In the genomic region with DNA sequence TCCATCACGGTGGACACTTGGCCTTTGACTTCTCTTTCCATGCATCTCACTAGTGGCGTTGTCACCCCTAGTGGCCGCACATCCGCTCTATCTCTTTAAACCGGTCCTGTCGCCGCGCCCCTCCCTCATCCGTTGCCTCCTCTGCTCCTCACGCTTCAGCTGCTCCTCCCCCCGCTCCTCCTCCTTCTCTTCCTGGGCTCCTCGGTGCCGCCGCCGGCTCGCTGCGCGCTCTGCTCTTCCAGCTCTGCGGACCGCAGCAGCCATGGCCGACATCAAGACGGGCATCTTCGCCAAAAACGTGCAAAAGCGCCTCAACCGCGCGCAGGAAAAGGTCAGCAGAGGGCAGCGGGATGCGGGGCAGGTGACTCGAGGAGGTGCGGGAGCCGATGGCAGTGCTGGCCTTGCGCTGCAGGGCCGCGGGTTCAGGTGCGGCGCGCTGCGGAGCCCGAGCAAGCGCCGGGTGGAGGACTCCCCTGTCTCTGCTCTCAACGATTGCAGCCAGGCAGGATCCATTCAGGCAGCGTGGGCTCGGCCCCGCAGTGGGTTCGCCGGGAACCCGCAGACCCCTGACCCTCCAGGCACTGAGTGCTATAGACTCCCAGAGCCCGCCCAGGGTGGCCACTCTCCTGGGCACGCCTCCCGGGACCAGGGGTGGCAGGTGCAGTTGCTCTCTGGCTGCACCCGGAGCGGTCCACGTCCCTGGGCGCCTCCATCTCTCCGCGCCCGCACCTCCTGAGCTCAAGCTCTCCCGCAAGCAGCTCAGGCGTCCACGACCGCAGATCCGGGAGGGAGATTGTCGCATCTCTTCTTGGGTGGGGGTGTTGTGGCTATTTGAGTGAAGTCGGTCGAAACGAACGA, we compare ENCODE assay signal across 8 mouse cellular contexts. TPM values are rescaled to one million over a fixed set of nuclear protein-coding genes. Genes with fewer than 3 reads are reported as not detected.
DNase-seq lines count a peak whose midpoint lies in the region; ATAC-seq lines count a peak whose summit lies in the region.

A gene (plus strand): TSS at position 35 of the 858 bp plus-strand sequence.

- no peak within 1 kb of the TSS for H3K27ac ChIP-seq in intestine, embryonic 14.5 days (ENCODE audit: low read depth)

- ATAC-seq in intestine, embryonic 14.5 days (replicated peaks; ENCODE audit: low FRiP score, low TSS enrichment, low read depth), result peak; percentile 90

- DNase-seq in adrenal gland, adult 18-20 months (ENCODE audit: low spot score in 2 of 2), result peak; percentile 47 to 60
- DNase-seq in embryo, embryonic 10.5 days (ENCODE audit: low spot score), result peak; percentile 88
- peak; percentile 16 to 18 for DNase-seq in gastrocnemius, postnatal 36 days
- DNase-seq in intestine, embryonic 14.5 days (ENCODE audit: low spot score), result peak; percentile 75
- peak; percentile 74 to 91 for DNase-seq in left cerebral cortex, adult 8-10 months (ENCODE audit: low spot score in 2 of 2)
- peak; percentile 74 for DNase-seq in lung, postnatal 36 days
- peak; percentile 93 for DNase-seq in right cerebral cortex, postnatal 14 days
- DNase-seq in c-Kit-positive CD71-positive TER-119-positive erythroid progenitor cells, embryonic 14.5 days (ENCODE audit: low spot score), result no peak

- 1% methylated on average over 69 of the region's 70 CpGs for WGBS in intestine, embryonic 14.5 days

- peak within 1 kb of the TSS; percentile 60 for H3K4me3 ChIP-seq in intestine, embryonic 14.5 days (ENCODE audit: low read depth, low read length)

- no peaks in the 10 kb centered on the region for H3K36me3 ChIP-seq in intestine, embryonic 14.5 days (ENCODE audit: control insufficient read depth, insufficient read depth, low read length)

- H3K9me3 ChIP-seq in intestine, embryonic 14.5 days (ENCODE audit: control insufficient read depth, low read length), result no peaks in the 10 kb centered on the region

- peak within 1 kb of the TSS; percentile 42; the same call in 1 of the 2 replicates for H3K9ac ChIP-seq in intestine, embryonic 14.5 days (ENCODE audit: low read length)

- peak within 1 kb of the TSS; percentile 95 for H3K4me2 ChIP-seq in intestine, embryonic 14.5 days (ENCODE audit: low read length)

- H3K27me3 ChIP-seq in intestine, embryonic 14.5 days (replicated peaks; ENCODE audit: control insufficient read depth, insufficient read depth, low read length), result no peaks in the 10 kb centered on the region

- intact Hi-C loops in gastrocnemius, postnatal 36 days (cut with DNase I), result no loop called here

- H3K4me1 ChIP-seq in intestine, embryonic 14.5 days (replicated peaks; ENCODE audit: control insufficient read depth, insufficient read depth, low read length), result peaks cover 10% of the 10 kb centered on the region; the same call in 1 of the 2 replicates

RNA-seq across cellular contexts. Expression of the gene that starts here (rescaled TPM):
- total RNA-seq in adrenal gland, adult 18-20 months (2021), result 1 to 10 TPM; 6.0 to 7.7 TPM
- under 1 TPM; 0.51 to 0.69 TPM for total RNA-seq in gastrocnemius, postnatal 36 days (2021)
- 3.3 and 4.1 TPM in 2 replicates for polyA plus RNA-seq in intestine, embryonic 14.5 days (2014; fragmentation: Nextera tagmentation; extraction: Ambion mirVana)
- 100 to 1,000 TPM; 180 to 199 (median 188) TPM for total RNA-seq in left cerebral cortex, adult 8-10 months (2022)

Comparison
In these comparisons a context has a peak if more than half of its experiments do, and no peak if none do; other contexts are left out.
1. RNA of the gene that starts here (total RNA-seq): 180 to 199 TPM in left cerebral cortex, adult 8-10 months; 6.0 to 7.7 TPM in adrenal gland, adult 18-20 months and 0.51 to 0.69 TPM in gastrocnemius, postnatal 36 days; every median in the first group is over 10 times any median in the second.
2. Peak in DNase-seq in gastrocnemius, postnatal 36 days; RNA of the gene not detected or under 1 TPM.